Mouse (Mus musculus): Measurements from ENCODE around the gene Tbc1d1. TPM values are rescaled to one million over a fixed set of nuclear protein-coding genes. Genes with fewer than 3 reads are reported as not detected.
A peak's percentile ranks its signal among the peaks of the same experiment; 100 is the strongest.

Tbc1d1 gene
- polyA plus RNA-seq, 1 experiment from 2014 or later: 38.3 TPM

- Histone ChIP-seq H3K4me3 (no peak overlapping the region), H3K36me3 (peaks cover 46% of the 10 kb centered on the region), H3K4me1 (peaks cover 34% of the 10 kb centered on the region), H3K9me3 (no peaks in the 10 kb centered on the region), H3K27ac (0 out of 2 replicates have a peak overlapping the region, but pooled peaks have one; percentile 43), H3K27me3 (ENCODE audit: insufficient read depth, poor library complexity, severe bottlenecking) (no peaks in the 10 kb centered on the region)
- WGBS: 59% methylated on average over 20 of the region's 20 CpGs
- DNase-seq (ENCODE audit: low spot score): no peak
These were observed 142.4 kb downstream of the Tbc1d1 start for GRCm38 (mm10) chr5:64298331-64299036.

DNA sequence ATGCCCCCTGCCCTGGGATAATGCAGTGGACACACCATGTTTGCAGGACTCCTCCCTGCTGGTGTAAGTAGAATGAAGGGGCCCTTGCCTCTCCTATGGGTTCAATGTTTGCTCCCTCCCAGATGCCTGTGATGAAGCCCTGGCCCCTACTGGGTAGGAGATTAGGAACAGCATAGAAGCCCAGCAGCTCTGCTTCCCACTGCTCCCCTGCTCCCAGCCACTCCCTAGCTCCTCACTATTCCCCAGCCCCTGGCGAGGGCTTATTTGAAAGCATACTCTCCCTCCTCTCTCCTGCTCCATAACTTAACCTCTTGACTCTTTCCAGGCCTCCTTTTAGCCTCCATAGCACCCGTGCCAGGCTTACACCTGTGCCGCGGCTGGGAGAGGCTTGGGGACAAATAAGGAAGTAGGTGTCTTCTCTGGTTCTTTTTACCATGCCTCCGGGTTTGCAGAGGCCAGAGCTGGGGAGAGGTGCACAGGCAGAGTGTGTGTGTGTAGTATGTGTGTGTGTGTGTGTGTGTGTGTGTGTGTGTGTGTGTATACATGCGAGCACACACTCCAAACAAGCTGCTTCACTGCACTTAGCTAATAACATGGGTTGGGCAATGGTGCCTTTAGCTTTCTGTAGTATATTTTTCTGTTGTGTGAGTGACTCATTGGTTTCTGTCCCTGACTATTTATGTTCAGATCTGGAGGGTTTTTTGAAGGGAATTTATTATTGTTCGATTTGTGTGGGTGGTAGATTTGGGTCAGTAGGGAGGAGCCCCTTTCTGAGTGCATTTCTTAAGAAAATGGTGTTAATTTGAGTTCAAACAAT is 143.6 kb downstream of the Tbc1d1 start:
- 71% methylated on average over 7 of the region's 7 CpGs for WGBS
- Histone ChIP-seq H3K36me3 (peaks cover 41% of the 10 kb centered on the region; the same call in 1 of the 2 replicates), H3K4me3 (no peak overlapping the region), H3K27ac (no peak overlapping the region), H3K27me3 (ENCODE audit: insufficient read depth, poor library complexity, severe bottlenecking) (no peaks in the 10 kb centered on the region), H3K9me3 (no peaks in the 10 kb centered on the region), H3K4me1 (peaks cover 34% of the 10 kb centered on the region)
- DNase-seq (ENCODE audit: low spot score): no peak

DNA sequence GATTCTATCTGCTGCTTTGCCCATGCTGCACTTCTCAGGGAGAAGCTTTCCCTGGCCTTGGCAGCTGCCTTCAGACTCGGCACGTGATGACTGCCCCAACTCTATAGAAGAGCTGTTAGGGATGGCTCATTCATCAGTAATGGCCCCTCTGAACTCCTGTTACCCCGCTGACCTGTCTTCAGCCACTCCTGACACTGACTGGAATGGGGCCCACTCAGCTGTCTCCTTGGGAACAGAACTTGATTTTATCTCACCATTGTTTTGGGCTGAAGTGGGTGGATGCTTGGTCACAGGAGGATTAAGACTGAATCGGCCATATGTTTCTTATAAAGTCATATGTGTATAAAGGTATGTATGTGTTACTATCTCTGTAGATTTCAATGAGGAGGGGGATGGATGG is 145.1 kb downstream of the Tbc1d1 start:
- DNase-seq (ENCODE audit: low spot score): no peak
- H3K27ac ChIP-seq: 0 out of 2 replicates have a peak overlapping the region, but pooled peaks have one; percentile 13
- no peaks in the 10 kb centered on the region for H3K9me3 ChIP-seq
- H3K36me3 ChIP-seq: peaks cover 45% of the 10 kb centered on the region
- H3K27me3 ChIP-seq (ENCODE audit: insufficient read depth, poor library complexity, severe bottlenecking): no peaks in the 10 kb centered on the region
- 75% methylated on average over 4 of the region's 4 CpGs for WGBS
- H3K4me3 ChIP-seq: no peak overlapping the region
- H3K4me1 ChIP-seq: peaks cover 34% of the 10 kb centered on the region

GRCm38 (mm10) chr5:64307289-64307688 is 151.2 kb downstream of the Tbc1d1 start:
- H3K4me1 ChIP-seq: no peaks in the 10 kb centered on the region
- peaks cover 53% of the 10 kb centered on the region for H3K36me3 ChIP-seq
- 88% methylated on average over 2 of the region's 2 CpGs for WGBS
- DNase-seq (ENCODE audit: low spot score): no peak
- no peak overlapping the region for H3K4me3 ChIP-seq
- H3K27me3 ChIP-seq (ENCODE audit: insufficient read depth, poor library complexity, severe bottlenecking): no peaks in the 10 kb centered on the region
- no peak overlapping the region for H3K27ac ChIP-seq
- no peaks in the 10 kb centered on the region for H3K9me3 ChIP-seq

DNA sequence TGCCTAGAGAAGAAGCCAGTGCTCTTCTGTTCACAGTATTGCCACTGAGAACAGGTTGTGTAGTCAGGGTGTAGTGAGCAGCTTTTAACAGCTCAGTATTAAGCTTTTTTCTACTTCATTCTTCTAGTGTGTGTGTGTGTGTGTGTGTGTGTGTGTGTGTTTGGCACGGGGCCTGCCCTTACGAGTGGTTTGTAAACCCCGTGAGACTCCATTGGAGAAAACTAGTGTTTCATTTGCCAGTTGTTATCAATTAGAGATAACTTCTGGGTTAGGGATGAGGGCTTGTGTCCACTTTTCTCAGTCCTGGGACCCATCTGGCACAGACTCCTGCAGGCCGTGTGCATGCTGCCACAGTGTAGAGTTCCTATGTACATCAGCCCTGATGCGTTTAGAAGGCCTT is 156.2 kb downstream of the Tbc1d1 start:
- Histone ChIP-seq H3K9me3 (no peaks in the 10 kb centered on the region), H3K27ac (no peak overlapping the region), H3K36me3 (peaks cover 34% of the 10 kb centered on the region), H3K27me3 (ENCODE audit: insufficient read depth, poor library complexity, severe bottlenecking) (no peaks in the 10 kb centered on the region), H3K4me1 (0 out of 2 replicates have a peak, but pooled peaks cover 10% of the 10 kb centered on the region), H3K4me3 (no peak overlapping the region)
- no peak for DNase-seq (ENCODE audit: low spot score)
- 43% methylated on average over 5 of the region's 5 CpGs for WGBS

GRCm38 (mm10) chr5:64313481-64313880 is 157.4 kb downstream of the Tbc1d1 start:
- H3K9me3 ChIP-seq: no peaks in the 10 kb centered on the region
- WGBS: 72% methylated on average over 1 of the region's 1 CpGs
- H3K4me1 ChIP-seq: 0 out of 2 replicates have a peak, but pooled peaks cover 10% of the 10 kb centered on the region
- no peak for DNase-seq (ENCODE audit: low spot score)
- no peak overlapping the region for H3K27ac ChIP-seq
- H3K36me3 ChIP-seq: peaks cover 40% of the 10 kb centered on the region
- H3K27me3 ChIP-seq (ENCODE audit: insufficient read depth, poor library complexity, severe bottlenecking): no peaks in the 10 kb centered on the region
- H3K4me3 ChIP-seq: no peak overlapping the region

- H3K27me3 ChIP-seq (ENCODE audit: insufficient read depth, poor library complexity, severe bottlenecking): no peaks in the 10 kb centered on the region
- WGBS: 73% methylated on average over 6 of the region's 6 CpGs
- peaks cover 14% of the 10 kb centered on the region for H3K4me1 ChIP-seq
- peaks cover 42% of the 10 kb centered on the region for H3K36me3 ChIP-seq
- no peak for DNase-seq (ENCODE audit: low spot score)
- H3K9me3 ChIP-seq: no peaks in the 10 kb centered on the region
- H3K27ac ChIP-seq: no peak overlapping the region
- H3K4me3 ChIP-seq: no peak overlapping the region
These were observed 158.4 kb downstream of the Tbc1d1 start for GRCm38 (mm10) chr5:64314288-64315052.

DNA sequence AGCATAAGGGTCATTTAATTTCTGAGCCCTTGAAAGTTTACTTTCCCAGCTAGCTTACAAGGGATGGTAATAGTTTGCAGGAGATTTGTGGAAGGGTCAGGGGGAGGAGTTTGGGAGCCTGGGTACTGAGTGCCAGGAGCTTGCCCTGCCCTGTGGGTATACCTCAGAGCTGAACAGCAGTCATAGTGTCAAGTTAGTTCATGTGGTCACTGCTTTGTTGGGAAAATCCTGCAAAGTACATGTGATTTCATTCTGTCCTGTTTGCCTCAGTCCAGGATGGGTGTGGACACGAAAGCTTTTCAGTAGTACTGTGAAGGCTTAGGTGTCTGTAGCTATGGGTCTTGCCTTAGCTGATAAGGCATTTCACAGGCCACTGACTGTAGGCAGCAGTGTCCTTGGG is 159.0 kb downstream of the Tbc1d1 start:
- no peaks in the 10 kb centered on the region for H3K27me3 ChIP-seq (ENCODE audit: insufficient read depth, poor library complexity, severe bottlenecking)
- WGBS: 74% methylated on average over 1 of the region's 1 CpGs
- peaks cover 47% of the 10 kb centered on the region for H3K36me3 ChIP-seq
- H3K4me3 ChIP-seq: no peak overlapping the region
- H3K27ac ChIP-seq: no peak overlapping the region
- H3K4me1 ChIP-seq: peaks cover 15% of the 10 kb centered on the region
- DNase-seq (ENCODE audit: low spot score): no peak
- no peaks in the 10 kb centered on the region for H3K9me3 ChIP-seq

- H3K36me3 ChIP-seq: peaks cover 55% of the 10 kb centered on the region
These were observed 167.2 kb downstream of the Tbc1d1 start for GRCm38 (mm10) chr5:64323286-64323685.

GRCm38 (mm10) chr5:64324353-64324752 is 168.2 kb downstream of the Tbc1d1 start:
- Histone ChIP-seq H3K4me3 (no peak overlapping the region), H3K27me3 (ENCODE audit: insufficient read depth, poor library complexity, severe bottlenecking) (no peaks in the 10 kb centered on the region), H3K27ac (no peak overlapping the region), H3K36me3 (peaks cover 59% of the 10 kb centered on the region), H3K4me1 (peaks cover 18% of the 10 kb centered on the region), H3K9me3 (no peaks in the 10 kb centered on the region)
- no peak for DNase-seq (ENCODE audit: low spot score)
- 94% methylated on average over 12 of the region's 12 CpGs for WGBS

More at GRCm38 (mm10) chr5:64323286-64323685, 167.2 kb downstream of the Tbc1d1 start:
- no peak for DNase-seq (ENCODE audit: low spot score)
- Histone ChIP-seq H3K9me3 (no peaks in the 10 kb centered on the region), H3K27ac (no peak overlapping the region), H3K27me3 (ENCODE audit: insufficient read depth, poor library complexity, severe bottlenecking) (no peaks in the 10 kb centered on the region), H3K4me1 (peaks cover 20% of the 10 kb centered on the region), H3K4me3 (no peak overlapping the region)
- 84% methylated on average over 4 of the region's 4 CpGs for WGBS

- no peak for DNase-seq (ENCODE audit: low spot score)
- Histone ChIP-seq H3K27me3 (ENCODE audit: insufficient read depth, poor library complexity, severe bottlenecking) (no peaks in the 10 kb centered on the region), H3K27ac (no peak overlapping the region; the same call in 1 of the 2 replicates), H3K36me3 (peaks cover 58% of the 10 kb centered on the region), H3K9me3 (no peaks in the 10 kb centered on the region), H3K4me3 (no peak overlapping the region), H3K4me1 (peaks cover 15% of the 10 kb centered on the region)
- WGBS: 88% methylated on average over 8 of the region's 8 CpGs
These were observed 168.8 kb downstream of the Tbc1d1 start for GRCm38 (mm10) chr5:64324920-64325319.

GRCm38 (mm10) chr5:64325741-64326355 is 169.7 kb downstream of the Tbc1d1 start:
- Histone ChIP-seq H3K9me3 (no peaks in the 10 kb centered on the region), H3K4me3 (no peak overlapping the region), H3K27me3 (ENCODE audit: insufficient read depth, poor library complexity, severe bottlenecking) (no peaks in the 10 kb centered on the region), H3K27ac (peak overlapping the region; percentile 31; the same call in 1 of the 2 replicates), H3K36me3 (peaks cover 53% of the 10 kb centered on the region), H3K4me1 (peaks cover 15% of the 10 kb centered on the region)
- DNase-seq (ENCODE audit: low spot score): no peak
- 90% methylated on average over 5 of the region's 5 CpGs for WGBS

All from heart, embryonic 10.5 days (tissue).